Mouse (Mus musculus) lung, postnatal 4 days (tissue): ENCODE measurements around the gene Pon3.
"Not testable (repeated sequence)": the region's sequence is repeated elsewhere in the genome, so short reads cannot be mapped to it uniquely, and the experiment has no call there.

Experiments used
- DNase-seq, 2 experiments: peaks; one replicate each; pipeline ENCODE4 v3.0.0; 2021

Gene Pon3

DNA sequence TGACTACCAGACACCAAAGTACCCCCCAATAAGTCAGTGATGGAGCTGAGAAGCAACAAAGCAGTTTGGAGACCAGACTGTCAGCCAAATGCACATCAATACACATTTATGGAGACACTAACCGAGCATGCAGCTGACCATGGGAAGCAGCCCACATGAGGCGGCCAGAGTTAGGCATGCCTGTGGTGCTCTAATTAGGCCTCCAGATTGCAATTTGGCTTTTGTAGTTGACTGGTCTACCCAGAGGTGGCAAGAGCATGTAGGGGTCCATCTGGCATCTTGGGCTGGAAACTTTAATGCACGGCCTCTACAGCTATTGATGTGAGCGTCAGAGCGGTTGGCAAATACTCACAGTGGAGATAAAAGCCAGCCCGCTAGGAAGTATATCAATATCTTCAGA is 10.2 kb downstream of the Pon3 start:
- no peak for DNase-seq

DNA sequence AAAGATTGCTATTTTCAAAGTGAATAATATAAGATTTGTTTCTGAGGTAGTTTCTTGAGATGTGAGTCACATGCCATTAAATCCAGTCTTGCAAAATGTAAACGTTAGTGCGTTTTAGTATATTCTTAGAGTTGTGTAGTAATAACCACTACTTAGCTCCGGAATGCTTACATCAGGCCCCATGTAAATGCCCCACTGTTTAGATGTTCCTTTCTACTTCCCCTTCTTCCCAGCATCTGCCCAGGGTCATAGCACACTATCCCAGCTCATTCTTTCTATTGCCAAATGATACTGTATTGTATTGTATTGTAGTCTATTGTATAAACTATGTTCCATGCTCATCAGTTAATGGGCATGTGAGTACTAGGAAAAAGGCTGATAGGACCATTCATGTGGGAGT is 17.3 kb downstream of the Pon3 start:
- no peak for DNase-seq

- peak in 1 of 2 experiments; percentile 18 for DNase-seq
These were observed 18.6 kb downstream of the Pon3 start for GRCm38 (mm10) chr6:5237510-5237909.

DNA sequence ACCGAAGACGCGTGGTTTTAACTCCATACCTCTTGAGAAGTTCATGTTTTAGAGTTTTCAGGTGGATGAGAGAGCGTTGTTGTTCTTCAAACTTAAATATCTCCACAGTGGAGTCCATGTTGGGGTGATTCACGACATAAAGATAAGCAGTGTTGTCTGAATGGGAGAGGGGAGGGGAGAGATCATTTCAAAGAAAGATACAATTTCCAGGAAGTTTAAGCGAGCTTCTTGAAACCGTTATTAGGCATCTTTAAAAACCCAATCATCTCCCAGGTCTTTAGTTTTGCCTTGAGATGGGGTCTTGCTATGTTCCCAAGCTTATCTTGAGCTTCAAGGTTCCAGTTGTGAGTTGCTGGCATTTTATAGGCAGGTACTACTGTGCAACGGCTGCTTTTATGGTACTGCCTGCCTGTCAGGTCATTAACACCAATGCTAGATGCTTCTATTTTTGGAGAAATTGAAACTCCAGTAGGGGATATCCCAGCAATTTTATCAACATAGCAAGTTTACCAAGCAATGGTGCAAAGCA is 19.2 kb downstream of the Pon3 start:
- no peak for DNase-seq

DNA sequence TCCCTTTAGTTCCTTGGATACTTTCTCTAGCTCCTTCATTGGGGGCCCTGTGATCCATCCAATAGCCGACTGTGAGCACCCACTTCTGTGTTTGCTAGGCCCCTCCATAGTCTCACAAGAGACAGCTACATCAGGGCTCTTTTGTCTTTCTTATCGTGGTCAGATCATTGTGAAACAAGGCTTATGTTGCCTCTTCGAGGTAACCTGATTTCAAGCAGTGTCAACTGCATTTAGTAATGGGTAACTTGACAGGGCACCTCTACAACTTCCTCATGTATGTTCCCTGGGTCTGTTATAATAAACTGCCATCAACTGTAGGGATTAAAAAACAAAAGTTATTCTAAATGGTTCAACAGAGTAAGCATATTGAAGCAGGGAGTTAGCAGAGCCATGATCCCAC is 21.5 kb downstream of the Pon3 start:
- DNase-seq: no peak

- DNase-seq: peak in 1 of 2 experiments; percentile 17
These were observed 22.3 kb downstream of the Pon3 start for GRCm38 (mm10) chr6:5233812-5234211.

- DNase-seq: no peak
These were observed 24.1 kb downstream of the Pon3 start for GRCm38 (mm10) chr6:5232022-5232421.

DNA sequence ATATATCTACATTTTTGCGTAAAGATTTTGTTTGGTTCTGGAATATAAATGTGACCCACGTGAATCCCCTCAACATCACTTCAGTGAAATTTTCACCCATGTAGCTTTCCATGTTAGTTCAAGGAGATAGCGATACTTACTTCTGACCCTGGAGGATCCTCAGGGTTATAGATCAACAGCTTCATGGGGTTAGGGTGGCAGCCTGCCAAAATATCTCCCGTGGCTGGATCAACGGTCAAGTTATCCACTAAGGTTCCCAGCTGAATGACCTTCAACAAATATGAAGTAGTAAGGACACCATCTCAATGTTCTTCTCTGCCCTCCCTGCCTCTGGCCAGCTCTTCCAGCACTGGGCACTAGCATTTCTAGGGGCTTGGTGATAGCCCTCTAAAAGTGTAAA is 25.8 kb downstream of the Pon3 start:
- no peak for DNase-seq

GRCm38 (mm10) chr6:5223551-5223950 is 32.5 kb downstream of the Pon3 start:
- DNase-seq: not testable (repeated sequence)

DNA sequence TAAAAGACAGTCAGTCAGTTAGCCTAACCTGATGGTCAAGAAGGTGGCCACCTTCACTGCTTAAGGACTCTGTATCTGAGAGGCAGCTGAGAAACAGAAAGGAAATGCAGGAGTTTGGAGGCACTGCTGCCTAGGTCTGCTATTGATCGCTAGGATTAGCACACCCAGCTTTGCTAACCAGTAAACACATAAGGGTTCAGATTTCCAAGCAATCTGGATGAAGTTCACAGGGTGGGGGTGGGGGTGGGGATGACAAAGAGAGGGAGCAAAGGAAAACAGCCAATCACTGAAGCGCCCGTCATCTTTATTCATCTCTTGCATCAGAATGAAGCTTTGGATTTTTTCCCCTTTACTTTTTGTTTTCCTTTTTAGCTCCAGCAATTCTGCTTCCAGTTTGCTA is 34.0 kb downstream of the Pon3 start:
- no peak for DNase-seq

- DNase-seq: no peak
These were observed 37.9 kb downstream of the Pon3 start for GRCm38 (mm10) chr6:5218190-5218589.

DNA sequence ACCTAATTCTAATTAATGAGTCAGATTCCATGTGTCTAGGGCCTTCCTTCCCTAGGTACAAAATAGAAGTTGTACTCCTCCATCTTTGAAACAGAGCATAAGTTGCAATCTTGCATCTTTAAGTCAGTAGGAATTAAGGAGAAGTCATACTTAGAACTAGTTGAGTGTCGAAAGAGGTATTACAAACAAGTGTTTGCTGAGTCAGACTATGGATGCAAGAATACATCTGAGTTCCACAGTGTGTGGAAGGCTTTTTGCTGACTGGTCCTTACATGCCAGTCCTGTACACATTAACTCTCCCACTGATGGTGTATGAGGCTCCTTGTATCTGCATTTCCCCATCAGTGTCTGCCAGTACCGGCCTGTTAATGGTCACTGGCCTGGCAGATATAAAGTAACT is 48.3 kb downstream of the Pon3 start:
- no peak for DNase-seq

GRCm38 (mm10) chr6:5199916-5200315 is 56.2 kb downstream of the Pon3 start:
- peak; percentile 50 to 57 for DNase-seq

- no peak for DNase-seq
These were observed 56.6 kb downstream of the Pon3 start for GRCm38 (mm10) chr6:5199376-5199905.

- no peak for DNase-seq
These were observed 57.5 kb downstream of the Pon3 start for GRCm38 (mm10) chr6:5198590-5198989.

DNA sequence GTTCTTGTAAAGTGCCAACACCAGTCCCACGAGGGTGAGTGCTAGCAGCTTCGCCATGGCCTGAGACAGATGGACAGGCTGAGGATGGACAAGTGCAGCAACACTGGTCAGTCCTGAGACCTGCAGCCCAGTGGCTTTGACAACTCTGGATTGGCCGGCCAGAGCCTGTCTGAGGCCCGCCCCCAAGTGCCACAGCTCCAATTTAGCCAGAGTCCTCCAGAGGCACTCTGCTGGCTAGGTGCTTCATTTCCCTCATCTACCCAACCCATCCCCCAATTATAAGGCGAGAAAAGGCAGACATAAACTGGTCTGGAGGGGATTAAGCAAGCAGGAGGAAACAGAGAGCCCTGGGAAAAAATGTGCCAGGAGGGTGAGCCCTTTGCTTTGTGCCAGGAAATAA is 62.4 kb downstream of the Pon3 start, which contains the start of gene Pon1:
TSS of gene Pon1 (minus strand) at position 254 of the 400 bp plus-strand sequence.
- peak; percentile 22 to 45 for DNase-seq

DNA sequence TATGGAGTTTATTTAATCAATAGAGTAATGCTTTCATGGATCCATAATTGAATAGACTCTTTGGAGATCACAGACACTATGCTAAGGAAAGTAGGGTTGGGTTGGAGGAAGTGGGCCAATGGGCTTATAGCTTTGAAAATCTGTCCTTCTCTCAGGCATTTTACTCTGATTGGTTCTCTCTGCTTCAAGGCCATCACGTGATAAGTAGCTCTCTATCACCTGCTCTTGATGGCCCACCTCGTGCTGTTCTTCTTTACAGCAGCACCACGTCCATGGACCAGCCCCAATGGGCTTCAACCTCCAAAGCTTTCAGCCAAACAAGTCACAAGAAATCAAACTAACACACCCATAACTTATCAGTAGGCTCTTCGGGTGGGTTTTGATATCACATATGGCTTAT is 65.3 kb downstream of the Pon3 start:
- no peak for DNase-seq

DNA sequence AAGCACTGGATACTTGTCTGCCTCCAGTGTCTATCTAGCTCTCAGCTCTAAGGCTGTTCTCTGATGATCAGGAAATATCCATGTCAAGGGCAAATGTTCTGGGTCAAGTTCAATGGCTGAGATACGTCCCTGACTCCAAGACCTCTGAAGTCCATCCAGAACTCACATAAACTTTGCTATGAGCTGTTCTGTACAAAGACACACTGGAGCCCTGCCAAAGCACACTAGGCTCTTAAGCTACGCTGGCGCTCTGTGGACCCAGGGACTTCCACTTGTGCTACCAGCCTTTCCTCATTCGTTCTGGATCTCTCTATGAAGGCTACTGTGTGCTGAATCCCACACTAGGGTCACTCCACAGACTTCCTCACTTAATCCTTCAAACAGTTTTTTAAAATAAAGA is 66.6 kb downstream of the Pon3 start:
- peak; percentile 66 to 70 for DNase-seq

DNA sequence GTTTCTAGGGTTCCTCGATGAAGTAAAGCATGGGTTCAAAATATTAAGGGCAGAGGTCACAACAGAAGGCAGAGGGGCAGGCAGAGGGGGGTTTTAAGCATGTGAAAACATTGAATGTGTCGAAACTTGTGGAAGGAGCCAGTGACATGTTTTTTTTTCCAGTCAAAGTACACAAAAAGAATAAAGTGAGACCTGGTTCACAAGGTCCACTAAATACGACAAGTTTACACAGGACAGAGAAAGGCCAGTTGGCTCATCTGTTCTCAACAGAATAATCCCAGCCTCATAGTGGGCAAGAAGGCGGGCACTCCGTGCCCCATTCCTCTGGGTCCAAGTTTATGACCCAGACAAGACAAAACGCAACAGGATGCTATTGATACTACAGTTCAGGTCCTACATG is 67.1 kb downstream of the Pon3 start:
- DNase-seq: no peak

- no peak for DNase-seq
These were observed 68.0 kb downstream of the Pon3 start for GRCm38 (mm10) chr6:5188036-5188435.

DNA sequence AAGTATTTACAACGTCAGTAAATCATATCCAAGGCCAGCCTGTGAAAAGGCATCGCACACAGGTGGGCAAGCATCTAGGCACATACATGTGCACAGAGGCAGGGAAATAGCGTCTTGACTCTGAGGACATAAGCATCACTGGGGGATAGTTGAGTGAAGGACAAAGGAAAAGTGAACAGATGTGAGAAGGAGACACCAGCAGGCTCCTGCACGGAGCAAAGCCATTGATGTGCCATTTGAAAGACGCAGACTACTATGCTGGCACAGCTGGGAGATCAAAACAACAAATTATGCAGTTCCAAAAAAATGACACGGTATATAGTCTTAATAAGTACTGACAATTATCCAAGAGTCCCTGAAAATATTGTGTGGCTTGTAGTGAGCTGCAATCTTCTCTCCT is 68.5 kb downstream of the Pon3 start:
- no peak for DNase-seq

- no peak for DNase-seq
These were observed 69.7 kb downstream of the Pon3 start for GRCm38 (mm10) chr6:5186229-5186950.

DNA sequence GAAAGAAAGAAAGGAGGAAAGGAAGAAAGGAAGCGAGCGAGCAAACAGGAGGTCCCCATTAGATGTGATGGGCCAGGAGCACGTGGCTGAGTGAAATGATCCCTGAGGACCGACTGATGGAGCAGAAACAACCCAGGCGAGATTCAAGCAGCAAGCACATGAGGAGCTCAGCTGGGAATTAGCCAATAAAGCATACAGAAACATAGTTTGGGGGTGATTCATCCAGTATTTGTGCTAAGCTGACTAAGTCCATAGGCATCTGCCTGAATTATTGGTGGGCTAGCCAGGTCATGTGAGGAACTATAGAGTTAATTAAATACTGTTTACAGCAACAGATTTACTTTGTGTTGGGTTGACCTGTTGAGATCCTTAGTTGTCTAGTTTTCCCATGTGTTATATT is 75.4 kb downstream of the Pon3 start:
- no peak for DNase-seq

DNA sequence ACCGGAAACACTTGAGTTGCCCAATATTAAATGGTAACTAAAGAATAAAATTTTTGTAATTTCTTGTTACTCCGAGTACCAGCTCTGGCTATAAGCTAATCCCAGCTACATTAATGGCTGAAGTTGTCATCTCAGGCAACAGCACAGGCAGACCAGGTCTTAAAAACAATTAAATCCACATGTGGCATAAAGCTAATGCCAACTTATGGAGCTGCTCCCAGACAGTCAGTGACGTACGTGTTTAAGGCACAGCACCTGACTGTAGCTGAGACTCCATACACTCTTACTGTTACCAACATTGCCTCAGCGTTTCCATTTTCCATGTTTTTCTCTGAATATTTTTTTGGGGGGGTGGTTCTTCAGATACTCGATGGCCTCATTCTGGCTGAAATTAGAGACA is 76.9 kb downstream of the Pon3 start:
- DNase-seq: no peak
